Mouse (Mus musculus) brain, embryonic 14.5 days (tissue): ENCODE data around the gene Ccr2. TPM values are rescaled to one million over a fixed set of nuclear protein-coding genes. Genes with fewer than 3 reads are reported as not detected.
"Not testable (repeated sequence)": the region's sequence is repeated elsewhere in the genome, so short reads cannot be mapped to it uniquely, and the experiment has no call there.

Experiments used
- DNase-seq: peaks from one replicate; pipeline ENCODE4 v3.0.0-alpha.2; 2011; ENCODE audit warnings: low read depth
- CTCF ChIP-seq: fragments of 200-500 bp; IDR thresholded peaks from 2 replicates; pipeline ENCODE4 v1.5.1; 2012; ENCODE audit warnings: inconsistent platforms, mild to moderate bottlenecking, moderate library complexity, borderline replicate concordance; ENCODE audit not compliant: insufficient read depth, insufficient read length; ENCODE audit errors: extremely low read depth
- POLR2A ChIP-seq: fragments of 200-500 bp; IDR thresholded peaks from 2 replicates; pipeline ENCODE4 v1.6.1; 2012; ENCODE audit warnings: mild to moderate bottlenecking, inconsistent platforms, borderline replicate concordance; ENCODE audit not compliant: poor library complexity, insufficient read depth, insufficient read length, severe bottlenecking; ENCODE audit errors: extremely low read depth
- polyA plus RNA-seq: library from polyadenylated mRNA; depleted of rRNA; stranded (reverse); fragments of >200 nt; gene quantifications from 2 replicates; pipeline ENCODE4 v1.2.3, GENCODE M21; 2012; rRNA removed

The Ccr2 gene
- polyA plus RNA-seq = 0.32 and 0.37 TPM in 2 replicates

GRCm38 (mm10) chr9:124101723-124102122 lies at the start of gene Ccr2:
Gene Ccr2 (plus strand): TSS chr9:124101950.
- no peak for DNase-seq
- no peak for TF ChIP-seq POLR2A
- TF ChIP-seq CTCF = no peak

- TF ChIP-seq CTCF = no peak
- TF ChIP-seq POLR2A = no peak
- no peak for DNase-seq
Observed at GRCm38 (mm10) chr9:124053532-124053931, 48.2 kb upstream of the Ccr2 start.

- no peak for TF ChIP-seq CTCF
- no peak for TF ChIP-seq POLR2A
Observed at GRCm38 (mm10) chr9:124056158-124056709, 45.5 kb upstream of the Ccr2 start.

GRCm38 (mm10) chr9:124059660-124060352 lies 41.9 kb upstream of the Ccr2 start:
- DNase-seq = no peak
- TF ChIP-seq CTCF (no peak), POLR2A (no peak)

More at GRCm38 (mm10) chr9:124056158-124056709, 45.5 kb upstream of the Ccr2 start:
- DNase-seq = no peak

- DNase-seq = not testable (repeated sequence)
Observed at GRCm38 (mm10) chr9:124061474-124062432, 40.0 kb upstream of the Ccr2 start.

DNA sequence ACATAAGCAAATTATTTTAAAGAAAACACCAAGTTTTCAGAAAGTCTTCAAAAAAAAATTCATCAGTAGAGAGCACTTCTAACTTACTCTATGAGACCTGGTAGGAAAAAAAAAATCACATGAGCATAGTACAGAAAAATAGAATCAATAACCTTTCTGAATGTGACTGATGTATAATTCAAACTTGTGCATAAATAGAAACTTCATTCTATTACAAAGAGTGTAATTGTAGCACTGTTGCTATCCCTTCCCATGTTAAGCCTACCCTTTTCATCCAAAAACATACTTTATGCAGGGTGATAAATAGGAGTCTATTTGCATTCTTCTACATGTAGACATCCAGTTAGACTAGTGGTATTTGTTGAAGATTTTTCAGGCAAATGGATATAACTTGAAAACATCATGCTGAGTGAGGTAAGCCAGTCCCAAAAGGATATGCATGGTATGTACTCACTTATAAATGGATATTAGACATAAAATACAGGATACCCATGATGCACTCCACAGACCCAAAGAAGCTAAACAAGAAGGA lies 35.1 kb upstream of the Ccr2 start:
- DNase-seq = no peak
- TF ChIP-seq CTCF (no peak), POLR2A (no peak)

GRCm38 (mm10) chr9:124068098-124069058 lies 33.4 kb upstream of the Ccr2 start:
- TF ChIP-seq CTCF (no peak), POLR2A (no peak)
- DNase-seq = no peak

DNA sequence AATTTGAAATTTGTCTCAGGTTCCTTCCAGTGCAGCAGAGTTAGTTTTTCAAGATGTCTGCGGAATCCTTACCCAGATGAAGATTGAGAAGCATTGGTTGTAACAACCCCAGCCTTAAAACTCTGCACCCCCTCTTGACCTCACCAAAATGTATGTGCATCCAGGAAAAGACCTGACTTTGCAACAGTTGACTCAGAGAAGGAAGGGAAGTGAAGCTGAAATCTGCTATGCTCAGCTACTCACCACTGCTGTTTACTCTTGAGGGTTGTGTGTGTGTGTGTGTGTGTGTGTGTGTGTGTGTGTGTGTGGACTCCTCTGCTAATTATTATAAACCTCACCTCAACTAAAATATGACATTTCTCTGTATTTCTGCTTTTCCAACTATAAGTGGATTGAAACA lies 30.2 kb upstream of the Ccr2 start:
- no peak for TF ChIP-seq CTCF
- no peak for TF ChIP-seq POLR2A

GRCm38 (mm10) chr9:124079803-124080202 lies 21.9 kb upstream of the Ccr2 start:
- DNase-seq = no peak
- no peak for TF ChIP-seq CTCF
- no peak for TF ChIP-seq POLR2A

More for the DNA sequence above, 30.2 kb upstream of the Ccr2 start:
- no peak for DNase-seq

- DNase-seq = not testable (repeated sequence)
Observed at GRCm38 (mm10) chr9:124080471-124080870, 21.3 kb upstream of the Ccr2 start.
